Mouse (Mus musculus): Measurements from ENCODE around the gene Zfp711. TPM values are rescaled to one million over a fixed set of nuclear protein-coding genes. Genes with fewer than 3 reads are reported as not detected.

Gene Zfp711
- polyA plus RNA-seq (2014; fragmentation: Nextera tagmentation; extraction: Ambion mirVana) = 12.6 and 14.3 TPM in 2 replicates

DNA sequence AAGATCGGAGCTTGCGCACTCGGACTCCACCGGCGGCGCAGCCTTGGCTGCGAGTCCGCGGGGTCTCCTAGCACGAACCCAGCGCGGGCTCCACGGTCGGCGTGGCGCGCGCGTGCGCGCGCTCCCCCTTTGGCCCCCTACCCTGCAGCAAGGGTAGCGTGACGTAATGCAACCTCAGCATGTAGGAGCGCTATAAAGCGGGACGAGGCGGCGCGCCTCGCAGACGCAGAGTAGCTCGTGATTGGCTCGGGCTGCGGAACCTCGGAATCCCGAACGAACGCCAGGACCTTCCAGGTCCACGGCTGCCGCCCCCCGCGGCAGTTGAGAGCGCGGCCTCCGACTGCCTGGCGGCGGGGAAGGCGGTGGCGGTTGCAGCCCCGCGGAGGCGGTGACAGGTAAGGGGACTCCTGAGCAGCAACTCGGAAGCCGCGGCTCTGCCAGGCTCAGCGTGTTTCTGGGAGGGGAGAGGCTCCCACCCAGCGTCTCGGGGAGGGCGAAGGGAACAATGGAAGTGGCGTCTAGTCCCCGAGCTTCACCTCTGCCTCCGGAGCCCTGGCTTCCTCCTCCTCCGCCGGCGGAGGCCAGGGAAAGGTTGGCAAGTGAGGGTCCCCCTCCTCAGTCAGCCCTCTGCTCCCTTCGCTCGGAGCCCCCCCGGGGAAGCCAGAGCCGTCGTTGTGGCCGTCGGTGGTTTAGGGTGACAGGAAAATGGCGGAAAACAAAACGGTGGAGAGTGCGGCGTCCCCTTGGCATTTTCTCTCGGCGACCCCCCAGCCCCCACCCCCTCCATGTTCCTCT, at the start of gene Zfp711:
TSS of gene Zfp711 (plus strand) at position 16 of the 795 bp plus-strand sequence.
- Histone ChIP-seq H3K27me3 (replicated peaks; ENCODE audit: control insufficient read depth, insufficient read depth, low read length) (no peaks in the 10 kb centered on the region), H3K4me3 (ENCODE audit: low read depth, low read length) (peak within 1 kb of the TSS; percentile 60), H3K9me3 (ENCODE audit: control insufficient read depth, low read length) (no peaks in the 10 kb centered on the region), H3K4me1 (ENCODE audit: control insufficient read depth, insufficient read depth, low read length) (no peaks in the 10 kb centered on the region), H3K36me3 (ENCODE audit: control insufficient read depth, insufficient read depth, low read length) (no peaks in the 10 kb centered on the region), H3K27ac (replicated peaks; ENCODE audit: low read depth, low read length) (peak within 1 kb of the TSS; percentile 75), H3K4me2 (ENCODE audit: low read depth, low read length) (peak within 1 kb of the TSS; percentile 52), H3K9ac (ENCODE audit: low read depth, low read length) (peak within 1 kb of the TSS; percentile 75)
- ATAC-seq (ENCODE audit: low read depth) = peak; percentile 98
- WGBS = 20% methylated on average over 18 of the region's 79 CpGs
- DNase-seq (ENCODE audit: low spot score) = peak; percentile 95

DNA sequence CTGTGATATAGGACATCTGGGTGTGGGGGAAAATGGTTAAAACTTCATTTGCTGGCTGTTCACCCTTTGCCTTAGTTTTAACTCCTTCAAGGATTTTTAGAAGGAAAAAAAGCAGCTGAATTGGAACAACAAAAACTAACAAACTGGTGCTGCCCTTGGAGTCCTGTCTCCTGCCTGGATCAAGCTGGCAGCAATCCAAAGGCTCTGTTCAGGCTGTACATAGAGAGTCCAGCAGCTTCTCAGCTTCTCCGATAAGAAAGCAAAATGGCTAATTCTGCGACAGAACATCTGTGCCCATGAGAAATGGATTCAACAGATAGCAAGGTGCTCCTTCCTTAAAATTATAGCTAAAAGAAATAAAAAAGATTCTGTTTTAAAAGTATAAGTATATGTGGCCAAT, 32.6 kb upstream of the Zfp711 start:
- DNase-seq (ENCODE audit: low spot score) = no peak
- no peaks in the 10 kb centered on the region for H3K9me3 ChIP-seq (ENCODE audit: control insufficient read depth, low read length)
- 74% methylated on average over 2 of the region's 2 CpGs for WGBS
- no peak overlapping the region for H3K4me3 ChIP-seq (ENCODE audit: low read depth, low read length)
- no peaks in the 10 kb centered on the region for H3K27me3 ChIP-seq (replicated peaks; ENCODE audit: control insufficient read depth, insufficient read depth, low read length)
- H3K36me3 ChIP-seq (ENCODE audit: control insufficient read depth, insufficient read depth, low read length) = no peaks in the 10 kb centered on the region
- no peak overlapping the region for H3K9ac ChIP-seq (ENCODE audit: low read depth, low read length)
- H3K27ac ChIP-seq (replicated peaks; ENCODE audit: low read depth, low read length) = no peak overlapping the region
- H3K4me2 ChIP-seq (ENCODE audit: low read depth, low read length) = no peak overlapping the region
- no peak for ATAC-seq (ENCODE audit: low read depth)
- no peaks in the 10 kb centered on the region for H3K4me1 ChIP-seq (ENCODE audit: control insufficient read depth, insufficient read depth, low read length)

DNA sequence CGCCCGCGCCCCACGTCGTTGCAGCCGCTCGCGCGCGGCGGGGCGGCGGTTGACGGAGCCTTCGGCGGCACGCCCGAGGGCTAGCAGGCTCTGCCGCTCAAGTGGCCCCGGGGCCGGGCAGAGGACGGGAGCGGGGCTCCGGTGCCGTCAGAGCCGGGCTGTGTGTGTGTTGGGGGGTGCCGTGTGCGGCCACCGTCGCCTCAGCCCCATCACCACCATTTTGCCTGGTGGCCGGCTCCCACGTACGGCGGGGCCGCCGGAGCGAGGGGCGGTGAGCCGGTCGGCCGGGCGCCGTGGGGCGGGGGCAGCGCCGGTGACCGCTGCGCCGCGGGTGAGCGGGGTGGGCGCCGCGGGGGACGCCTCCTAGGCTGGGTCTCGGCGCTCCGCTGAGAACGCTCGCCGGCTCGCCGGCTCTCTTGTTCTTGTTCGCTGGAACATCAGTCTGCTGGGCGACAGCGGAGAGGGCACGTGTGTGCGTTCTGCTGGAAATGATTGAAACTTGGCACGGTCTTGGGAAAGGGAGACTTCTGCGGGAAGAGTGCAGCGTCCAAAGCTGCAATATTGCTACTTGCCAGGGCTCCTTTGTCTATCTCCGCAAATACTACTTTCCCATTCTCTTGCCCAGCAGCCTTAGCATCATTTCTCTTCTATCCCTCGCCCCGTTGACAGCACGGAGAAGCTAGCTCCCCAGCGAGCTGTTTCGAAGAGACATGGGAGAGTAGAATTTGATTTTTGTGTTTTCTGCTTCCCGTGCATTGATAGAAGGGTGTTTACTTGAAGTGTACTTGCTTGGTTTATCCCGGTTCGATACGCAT, 1.2 kb downstream of the Zfp711 start:
- H3K9me3 ChIP-seq (ENCODE audit: control insufficient read depth, low read length) = no peaks in the 10 kb centered on the region
- peak overlapping the region; percentile 75 for H3K27ac ChIP-seq (replicated peaks; ENCODE audit: low read depth, low read length)
- H3K4me2 ChIP-seq (ENCODE audit: low read depth, low read length) = peak overlapping the region; percentile 52
- peak overlapping the region; percentile 75 for H3K9ac ChIP-seq (ENCODE audit: low read depth, low read length)
- no peaks in the 10 kb centered on the region for H3K27me3 ChIP-seq (replicated peaks; ENCODE audit: control insufficient read depth, insufficient read depth, low read length)
- peak; percentile 54 for DNase-seq (ENCODE audit: low spot score)
- 16% methylated on average over 30 of the region's 81 CpGs for WGBS
- ATAC-seq (ENCODE audit: low read depth) = peak; percentile 51
- peak overlapping the region; percentile 60 for H3K4me3 ChIP-seq (ENCODE audit: low read depth, low read length)
- no peaks in the 10 kb centered on the region for H3K36me3 ChIP-seq (ENCODE audit: control insufficient read depth, insufficient read depth, low read length)
- H3K4me1 ChIP-seq (ENCODE audit: control insufficient read depth, insufficient read depth, low read length) = no peaks in the 10 kb centered on the region

DNA sequence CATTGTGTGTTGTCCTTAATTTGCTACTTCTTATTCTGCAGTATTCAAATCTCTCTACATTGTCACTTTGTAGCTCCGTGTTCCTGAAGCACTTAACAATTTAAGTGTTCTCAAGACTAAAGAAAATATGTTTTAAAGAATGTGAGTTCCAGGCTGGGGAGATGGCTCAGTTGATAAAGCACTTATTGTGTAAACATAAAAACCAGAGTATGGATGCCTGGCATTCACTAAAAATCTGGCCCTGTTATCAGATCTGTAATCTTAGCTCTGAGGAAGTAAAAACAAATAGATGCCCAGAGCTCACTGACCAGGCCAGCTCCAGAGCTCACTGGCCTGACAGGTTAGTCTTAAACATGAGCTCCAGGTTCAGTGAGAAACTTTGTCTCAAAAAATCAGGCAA, 75.2 kb downstream of the Zfp711 start:
- no peak overlapping the region for H3K27ac ChIP-seq (replicated peaks; ENCODE audit: low read depth, low read length)
- H3K27me3 ChIP-seq (replicated peaks; ENCODE audit: control insufficient read depth, insufficient read depth, low read length) = no peaks in the 10 kb centered on the region
- no peaks in the 10 kb centered on the region for H3K4me1 ChIP-seq (ENCODE audit: control insufficient read depth, insufficient read depth, low read length)
- no peaks in the 10 kb centered on the region for H3K36me3 ChIP-seq (ENCODE audit: control insufficient read depth, insufficient read depth, low read length)
- WGBS = 49% methylated on average over 1 of the region's 1 CpGs
- no peak overlapping the region for H3K4me3 ChIP-seq (ENCODE audit: low read depth, low read length)
- no peaks in the 10 kb centered on the region for H3K9me3 ChIP-seq (ENCODE audit: control insufficient read depth, low read length)
- ATAC-seq (ENCODE audit: low read depth) (no peak), DNase-seq (ENCODE audit: low spot score) (no peak)
- no peak overlapping the region for H3K9ac ChIP-seq (ENCODE audit: low read depth, low read length)
- H3K4me2 ChIP-seq (ENCODE audit: low read depth, low read length) = no peak overlapping the region

GRCm38 (mm10) chrX:112680605-112681004, 80.3 kb downstream of the Zfp711 start:
- no peak for ATAC-seq (ENCODE audit: low read depth)
- WGBS = 81% methylated on average over 5 of the region's 5 CpGs
- Histone ChIP-seq H3K9ac (ENCODE audit: low read depth, low read length) (no peak overlapping the region), H3K4me2 (ENCODE audit: low read depth, low read length) (no peak overlapping the region), H3K9me3 (ENCODE audit: control insufficient read depth, low read length) (no peaks in the 10 kb centered on the region), H3K27ac (replicated peaks; ENCODE audit: low read depth, low read length) (no peak overlapping the region), H3K4me1 (ENCODE audit: control insufficient read depth, insufficient read depth, low read length) (no peaks in the 10 kb centered on the region), H3K4me3 (ENCODE audit: low read depth, low read length) (no peak overlapping the region), H3K36me3 (ENCODE audit: control insufficient read depth, insufficient read depth, low read length) (no peaks in the 10 kb centered on the region), H3K27me3 (replicated peaks; ENCODE audit: control insufficient read depth, insufficient read depth, low read length) (no peaks in the 10 kb centered on the region)
- no peak for DNase-seq (ENCODE audit: low spot score)

Other genes starting within 250 kb of the Zfp711 start
- gene Satl1, start 193.7 kb upstream of the Zfp711 start, polyA plus RNA-seq (2014; fragmentation: Nextera tagmentation; extraction: Ambion mirVana) = not detected in 2 replicates
- gene 2010106E10Rik, start 105.3 kb upstream of the Zfp711 start, polyA plus RNA-seq (2014; fragmentation: Nextera tagmentation; extraction: Ambion mirVana) = not detected in 2 replicates
- gene Pof1b, start 98.1 kb downstream of the Zfp711 start, polyA plus RNA-seq (2014; fragmentation: Nextera tagmentation; extraction: Ambion mirVana) = 6.2 and 6.9 TPM in 2 replicates

Data from embryonic facial prominence, embryonic 14.5 days (tissue).